Mouse (Mus musculus): ENCODE data around the gene Rnh1. TPM values are rescaled to one million over a fixed set of nuclear protein-coding genes. Genes with fewer than 3 reads are reported as not detected.
A peak's percentile ranks its signal among the peaks of the same experiment; 100 is the strongest.

Rnh1 gene
- total RNA-seq, 4 experiments from 2014 or later: 37.5 to 49.4 (median 42.2) TPM

DNA sequence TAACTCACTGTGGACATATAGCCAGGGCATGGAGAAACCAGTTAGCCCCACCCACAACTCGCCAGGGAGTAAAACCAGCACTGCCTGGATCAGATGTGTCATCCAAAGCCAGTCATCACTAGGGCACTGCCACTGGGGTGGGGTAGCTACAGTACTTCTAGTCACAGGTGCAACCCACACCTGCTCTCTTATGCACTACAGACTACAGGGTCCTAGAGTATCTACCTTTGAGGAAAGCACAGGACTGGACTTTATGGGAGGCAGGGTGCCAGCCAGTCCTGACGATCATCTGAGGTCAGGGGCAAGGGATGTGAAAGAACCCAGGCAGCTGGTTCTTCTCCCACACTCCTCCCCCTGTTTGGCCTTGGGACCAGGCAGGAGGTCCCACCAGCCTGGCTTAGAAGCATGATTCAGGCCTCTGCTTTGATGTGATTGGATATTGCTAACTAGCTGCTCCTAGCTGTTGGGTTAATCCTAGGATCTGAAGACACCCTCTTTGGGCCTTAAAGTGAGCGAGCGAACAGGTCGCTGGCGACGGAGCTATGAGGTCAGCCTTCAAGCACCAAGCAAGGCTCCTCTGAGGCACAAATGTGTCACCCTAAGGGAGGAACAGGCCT, 4.6 kb downstream of the Rnh1 start:
- DNase-seq (ENCODE audit: low spot score in 2 of 2): no peak

DNA sequence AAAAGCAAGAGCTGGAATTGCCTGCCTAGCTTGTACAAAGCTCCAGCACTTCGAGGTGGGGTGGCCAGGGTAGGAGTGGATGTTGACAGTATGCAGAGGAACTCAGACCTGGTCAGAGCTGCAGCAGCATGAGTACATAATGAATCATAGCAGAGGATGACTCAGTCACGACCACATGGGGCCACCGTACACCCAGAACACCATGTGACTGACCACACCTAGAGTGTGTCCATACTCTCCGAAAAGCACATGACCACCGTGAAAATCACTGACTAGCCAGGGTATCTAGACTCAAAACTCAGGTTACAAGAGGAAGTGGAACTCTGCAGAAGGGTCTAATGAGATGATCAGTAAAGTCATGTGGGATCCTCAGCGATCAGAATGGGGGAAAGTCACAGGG, 7.8 kb downstream of the Rnh1 start:
- DNase-seq (ENCODE audit: low spot score in 2 of 2): no peak

DNA sequence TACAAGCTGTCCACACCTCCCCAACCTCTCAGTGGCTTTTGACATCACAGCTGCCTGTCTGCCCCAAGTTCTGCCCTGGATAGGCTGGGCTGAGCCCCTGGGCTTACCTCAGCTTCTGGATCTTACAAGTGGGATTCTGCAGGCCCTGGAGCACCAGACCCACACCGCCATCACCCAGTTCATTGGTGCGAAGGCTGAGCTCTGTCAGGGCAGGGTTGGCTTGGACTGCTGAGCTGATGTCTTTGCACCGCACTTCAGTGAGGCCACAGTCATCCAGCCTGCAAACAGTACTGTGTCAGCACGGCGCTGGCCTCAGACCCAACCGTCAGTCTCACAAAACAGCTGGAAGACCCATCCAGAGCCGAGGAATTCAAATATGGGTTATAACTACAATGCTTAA, 8.3 kb downstream of the Rnh1 start:
- DNase-seq (ENCODE audit: low spot score in 2 of 2): no peak

DNA sequence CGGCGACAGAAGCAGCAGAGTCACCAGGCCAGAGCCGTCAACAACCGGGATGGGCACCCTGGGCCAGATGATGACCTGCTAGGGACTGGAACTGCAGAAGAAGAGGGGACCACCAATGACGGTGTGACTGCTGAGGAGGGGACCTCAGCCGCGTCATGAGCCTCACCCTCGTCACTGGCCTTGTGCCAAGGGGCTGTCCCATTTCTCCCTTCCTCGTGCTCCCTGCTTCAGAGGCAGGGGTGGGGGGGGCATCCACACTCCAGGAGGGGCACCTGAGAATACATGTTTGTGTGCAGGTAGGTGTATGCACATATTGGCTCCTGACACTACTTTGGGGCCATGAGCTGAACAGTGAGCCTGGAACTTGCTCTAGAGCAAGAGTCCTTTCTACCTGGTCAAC, 17.3 kb downstream of the Rnh1 start:
- DNase-seq (ENCODE audit: low spot score in 2 of 2): no peak

DNA sequence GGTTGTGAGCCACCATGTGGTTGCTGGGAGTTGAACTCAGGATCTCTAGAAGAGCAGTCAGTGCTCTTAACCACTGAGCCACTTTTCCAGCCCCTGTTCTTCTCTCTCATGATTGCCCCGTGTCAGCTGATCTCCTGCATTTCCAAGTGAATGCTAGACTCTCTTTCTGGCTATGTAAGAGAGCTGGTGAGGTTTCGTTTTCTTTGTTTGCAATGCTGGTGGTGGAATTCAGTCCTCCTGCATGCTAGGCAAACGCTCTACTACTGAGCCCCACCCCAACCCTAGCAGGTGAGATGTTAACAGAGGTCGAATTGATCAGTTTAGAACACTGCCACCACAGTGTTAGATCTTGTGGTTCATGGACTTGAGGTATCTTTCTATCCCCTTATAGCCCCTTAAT, 24.0 kb downstream of the Rnh1 start:
- DNase-seq (ENCODE audit: low spot score in 2 of 2): no peak

DNA sequence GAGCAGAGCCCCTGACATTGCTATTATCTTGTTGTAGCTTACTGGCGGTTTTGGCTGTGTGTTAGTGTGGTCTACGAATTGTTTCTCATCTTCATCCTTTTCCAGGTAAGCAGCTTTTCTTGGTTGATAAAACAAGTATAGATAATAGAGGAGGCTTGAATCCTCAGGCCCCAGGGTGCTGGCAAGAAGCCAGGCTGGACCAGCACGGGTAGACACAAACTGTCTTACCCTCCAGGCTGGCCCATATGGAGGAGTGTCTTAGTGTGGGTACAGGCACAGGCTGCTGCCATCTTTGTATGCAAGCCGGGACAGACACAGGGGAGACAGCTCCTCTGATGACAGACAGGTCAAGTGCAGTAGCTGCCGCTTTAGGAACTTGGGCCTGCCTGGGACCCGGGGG, 25.6 kb downstream of the Rnh1 start:
- no peak for DNase-seq (ENCODE audit: low spot score in 2 of 2)

DNA sequence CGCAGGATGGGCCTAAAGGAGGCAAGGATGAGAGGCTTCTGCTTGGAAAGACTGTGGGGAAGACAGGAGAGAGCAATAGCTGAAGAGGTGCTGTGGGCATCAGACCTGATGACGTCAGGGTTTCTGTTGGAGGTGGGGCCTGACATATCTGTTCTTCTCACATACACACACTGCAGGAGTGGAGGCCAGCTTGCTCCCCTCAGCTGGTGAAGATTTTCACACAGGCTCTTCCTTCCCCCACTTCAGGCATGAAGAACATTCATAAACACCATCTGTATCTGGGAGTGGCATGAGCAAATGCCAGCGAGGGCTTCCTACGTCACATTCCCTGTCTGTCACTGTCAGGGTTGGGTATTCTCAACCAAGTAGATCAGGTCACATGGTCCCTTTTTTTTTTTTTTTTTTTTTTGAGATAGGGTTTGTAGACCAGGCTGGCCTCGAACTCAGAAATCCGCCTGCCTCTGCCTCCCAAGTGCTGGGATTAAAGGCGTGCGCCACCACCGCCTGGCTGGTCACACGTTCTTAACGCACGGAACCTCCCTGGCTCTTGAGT, 26.5 kb downstream of the Rnh1 start:
- no peak for DNase-seq (ENCODE audit: low spot score in 2 of 2)

DNA sequence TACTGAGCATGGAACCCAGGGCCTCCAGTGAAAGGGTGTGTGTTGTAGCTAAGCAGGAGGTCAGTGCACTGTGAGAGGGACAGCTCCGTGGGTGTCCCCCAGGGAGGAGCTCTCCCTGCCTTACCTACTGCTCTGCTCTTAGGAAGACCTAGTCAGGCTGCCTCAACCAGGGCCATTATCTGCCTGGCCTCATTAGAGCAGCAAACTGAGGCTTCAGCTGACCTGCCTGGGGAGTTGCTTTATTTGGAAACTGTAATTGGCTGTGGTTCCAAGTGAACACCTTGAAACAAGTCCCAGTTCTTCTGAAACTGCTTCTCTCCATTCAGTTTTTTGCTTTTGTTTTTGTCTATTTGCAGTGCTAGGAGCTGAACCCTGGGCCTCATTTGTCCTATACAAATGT, 27.3 kb downstream of the Rnh1 start:
- no peak for DNase-seq (ENCODE audit: low spot score in 2 of 2)

DNA sequence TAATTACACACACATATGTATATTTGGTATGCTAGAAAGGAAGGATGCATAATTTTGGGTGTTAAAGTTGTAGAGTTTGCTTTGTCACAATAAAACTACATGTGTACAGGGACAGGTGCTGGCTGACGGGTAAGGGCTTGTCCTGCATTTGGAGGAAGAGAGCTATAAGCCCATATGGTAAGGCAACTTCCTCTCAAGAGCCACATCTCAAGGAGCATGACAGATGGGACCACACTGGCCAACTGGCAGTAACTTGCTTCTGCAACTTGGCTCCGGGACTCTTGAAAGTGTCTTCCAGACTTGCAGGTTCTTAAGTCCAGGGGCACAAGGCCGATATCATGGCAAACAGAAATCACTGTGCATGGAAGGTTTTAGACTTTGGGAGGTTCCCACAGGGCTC, 28.0 kb downstream of the Rnh1 start:
- no peak for DNase-seq (ENCODE audit: low spot score in 2 of 2)

DNA sequence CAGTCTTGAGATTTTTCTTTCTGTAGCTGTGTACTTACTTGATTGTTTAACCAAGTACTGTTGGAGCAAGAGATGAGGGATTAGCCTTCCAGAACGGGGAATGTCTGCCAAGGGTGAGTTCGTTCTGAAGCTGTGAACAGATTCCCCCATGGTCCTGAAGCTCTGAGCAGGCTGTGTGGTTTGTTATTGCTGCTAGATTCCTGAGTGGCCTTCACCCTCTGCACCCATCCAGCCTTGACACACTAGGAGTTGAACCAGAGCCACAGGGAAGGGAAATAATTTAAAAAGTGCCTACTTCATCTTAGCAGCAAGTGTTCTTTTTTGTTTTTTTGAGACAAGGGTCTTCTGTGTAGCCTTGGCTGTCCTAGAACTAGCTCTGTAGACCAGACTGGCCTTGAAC, 28.8 kb downstream of the Rnh1 start:
- no peak for DNase-seq (ENCODE audit: low spot score in 2 of 2)

DNA sequence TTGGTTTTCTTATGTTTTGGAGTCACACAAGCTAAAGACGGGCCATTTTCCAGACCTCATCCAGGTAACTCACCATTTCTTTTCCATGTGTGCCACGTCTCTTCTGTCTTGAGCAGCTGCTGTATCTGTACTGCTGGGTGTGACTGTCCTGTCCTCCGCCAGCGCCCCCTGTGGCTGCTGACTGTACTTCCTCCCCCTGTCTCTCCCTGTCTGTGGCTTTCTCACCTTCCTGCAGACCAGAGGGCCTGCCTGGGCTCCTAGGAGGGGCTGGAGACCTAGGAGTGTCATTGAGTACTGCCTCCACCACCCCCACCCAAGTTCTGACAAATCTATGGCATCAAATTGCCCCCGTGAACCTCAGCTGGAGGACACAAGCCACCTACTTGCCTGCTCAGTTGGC, 29.5 kb downstream of the Rnh1 start:
- DNase-seq (ENCODE audit: low spot score in 2 of 2): no peak

DNA sequence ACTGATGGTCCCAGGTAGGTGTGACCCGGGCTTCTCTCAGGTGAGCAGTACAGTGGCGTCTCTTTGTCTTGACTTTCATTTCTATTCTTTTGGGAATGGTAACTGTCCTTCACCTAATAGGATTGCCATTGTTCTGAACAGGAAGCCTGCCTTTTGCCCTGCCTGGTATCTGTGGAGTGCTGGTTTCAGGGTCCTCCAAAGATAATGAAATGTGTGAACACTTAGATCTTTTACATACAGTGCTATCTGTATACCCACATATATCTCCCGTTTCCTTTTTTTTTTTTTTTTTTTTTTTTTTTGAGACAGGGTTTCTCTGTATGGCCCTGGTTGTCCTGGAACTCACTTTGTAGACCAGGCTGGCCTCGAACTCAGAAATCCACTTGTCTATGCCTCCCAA, 31.3 kb downstream of the Rnh1 start:
- DNase-seq (ENCODE audit: low spot score in 2 of 2): no peak

DNA sequence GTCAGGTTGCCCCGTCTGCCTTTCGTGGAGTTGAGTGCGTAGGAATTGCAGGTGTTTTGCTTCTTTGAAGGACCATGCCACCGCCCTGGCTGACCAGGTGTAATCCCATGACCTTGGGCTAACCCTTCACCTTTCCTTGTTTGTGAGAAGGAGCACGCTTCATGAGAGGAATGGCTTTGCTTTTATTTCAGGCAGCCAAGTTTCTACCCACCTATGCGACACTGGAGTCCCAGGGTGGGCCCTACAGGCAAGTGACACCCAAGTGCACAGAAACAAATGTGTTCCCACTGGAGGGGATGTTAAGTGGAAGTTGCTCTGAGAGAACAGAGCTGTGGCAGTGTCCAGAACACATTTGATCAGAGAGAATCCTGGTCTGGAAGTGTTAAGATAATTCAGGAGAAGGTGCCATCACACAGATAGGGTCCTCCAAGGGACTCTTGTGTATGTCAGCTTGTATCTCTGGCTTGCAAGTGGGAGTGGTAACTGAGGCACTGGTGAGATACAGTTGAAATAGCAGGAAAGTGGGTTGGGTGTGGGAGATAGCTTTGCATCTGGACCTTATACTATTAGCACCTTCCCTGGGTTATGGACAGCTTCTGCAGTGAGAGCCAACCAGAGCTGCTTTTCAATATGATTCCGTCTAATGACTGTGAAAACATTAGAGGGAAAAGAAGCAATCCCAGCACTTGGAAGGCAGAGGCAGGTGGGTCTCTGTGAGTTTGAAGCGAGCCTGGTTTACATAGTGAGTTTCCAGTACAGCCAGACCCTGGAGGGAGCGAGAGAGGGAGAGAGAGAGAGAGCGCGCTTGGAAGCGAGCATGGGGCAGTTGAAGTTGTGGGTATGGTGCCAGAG, 40.5 kb downstream of the Rnh1 start:
- no peak for DNase-seq (ENCODE audit: low spot score in 2 of 2)

DNA sequence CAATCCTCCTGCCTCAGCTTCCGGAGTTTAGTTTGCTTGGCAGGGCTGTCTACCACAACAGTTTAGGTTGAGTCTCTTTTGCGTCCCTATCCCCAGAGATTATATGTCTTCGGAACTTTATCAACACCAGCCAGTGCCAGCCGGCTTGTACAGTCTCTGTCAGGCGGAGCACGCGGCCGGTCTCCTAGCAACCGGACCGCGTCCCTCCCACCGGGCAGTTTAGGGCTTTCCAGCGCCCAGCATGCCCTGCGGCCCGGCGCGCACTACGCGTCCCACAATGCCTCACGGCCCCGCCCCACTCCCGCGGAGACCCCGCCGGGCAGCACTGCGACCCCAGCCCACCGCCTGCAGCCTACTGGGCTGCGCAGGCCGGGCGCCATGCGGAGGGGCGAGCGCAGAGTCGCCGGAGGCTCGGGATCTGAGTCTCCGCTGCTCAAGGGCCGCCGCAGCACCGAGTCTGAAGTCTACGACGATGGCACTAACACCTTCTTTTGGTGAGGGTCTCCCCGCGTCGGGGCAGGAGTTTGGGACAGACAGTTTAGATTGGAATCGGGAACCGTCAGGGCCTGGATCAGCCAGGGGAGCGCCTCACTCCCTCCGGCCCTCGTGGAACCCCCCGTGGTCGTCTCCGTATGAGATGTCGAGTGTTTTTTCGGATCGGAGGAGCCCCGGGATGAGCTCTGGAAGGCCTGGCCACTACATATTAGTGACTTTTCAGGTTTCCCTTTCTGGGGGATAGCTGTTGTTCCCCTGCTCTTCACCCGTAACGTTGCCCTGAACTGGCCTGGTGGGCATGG, 41.4 kb downstream of the Rnh1 start:
- peak; percentile 84 to 89 for DNase-seq (ENCODE audit: low spot score in 2 of 2)

DNA sequence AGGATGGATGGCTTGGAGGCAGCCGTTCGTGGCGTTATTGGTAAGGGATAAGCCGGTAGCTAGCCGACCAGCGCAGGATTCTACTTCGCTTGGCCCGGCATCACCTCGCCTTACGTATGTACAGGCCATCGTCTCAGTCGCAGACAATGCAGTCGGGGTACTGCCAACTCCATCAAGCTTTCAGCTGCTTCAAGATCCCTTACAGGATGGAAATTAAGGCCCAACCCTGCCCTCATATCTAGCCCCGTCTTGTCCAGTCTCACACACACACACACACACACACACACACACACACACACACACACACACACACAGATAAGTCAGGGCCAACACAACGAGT, 49.2 kb downstream of the Rnh1 start:
- DNase-seq (ENCODE audit: low spot score in 2 of 2): no peak

DNA sequence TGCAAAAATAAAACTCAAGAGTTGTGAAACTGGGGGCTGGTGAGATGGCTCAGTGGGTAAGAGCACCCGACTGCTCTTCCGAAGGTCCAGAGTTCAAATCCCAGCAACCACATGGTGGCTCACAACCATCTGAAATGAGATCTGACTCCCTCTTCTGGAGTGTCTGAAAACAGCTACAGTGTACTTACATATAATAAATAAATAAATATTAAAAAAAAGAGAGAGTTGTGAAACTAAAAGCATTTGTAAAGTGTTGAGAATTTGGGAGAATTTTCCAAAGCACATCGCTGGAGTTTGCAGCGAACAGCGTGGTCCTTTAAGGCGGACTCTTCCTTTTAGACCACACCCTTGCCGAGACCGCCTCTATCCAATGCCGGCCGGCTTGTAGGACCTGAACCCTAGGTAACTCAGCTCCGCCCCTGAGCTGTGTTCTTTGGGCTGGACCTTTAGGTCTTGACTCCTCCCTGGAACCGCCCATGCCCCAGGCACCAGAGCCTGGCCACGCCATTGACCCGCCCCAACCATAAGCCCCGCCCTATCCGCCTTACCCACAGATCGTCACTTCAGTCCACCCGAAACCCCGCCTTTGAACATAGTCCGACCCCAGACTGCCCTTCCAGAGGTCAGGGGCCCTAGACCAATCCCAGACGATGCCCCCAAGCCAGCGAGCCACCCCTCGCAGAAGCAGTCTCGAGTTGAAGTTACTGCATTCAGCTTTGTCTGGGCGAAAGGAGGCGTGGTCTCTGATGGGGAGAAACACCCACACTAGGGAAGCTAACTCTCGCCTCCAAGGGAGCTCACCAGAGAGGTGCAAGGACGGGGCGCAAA, 49.8 kb downstream of the Rnh1 start:
- peak; percentile 82 to 86 for DNase-seq (ENCODE audit: low spot score in 2 of 2)

DNA sequence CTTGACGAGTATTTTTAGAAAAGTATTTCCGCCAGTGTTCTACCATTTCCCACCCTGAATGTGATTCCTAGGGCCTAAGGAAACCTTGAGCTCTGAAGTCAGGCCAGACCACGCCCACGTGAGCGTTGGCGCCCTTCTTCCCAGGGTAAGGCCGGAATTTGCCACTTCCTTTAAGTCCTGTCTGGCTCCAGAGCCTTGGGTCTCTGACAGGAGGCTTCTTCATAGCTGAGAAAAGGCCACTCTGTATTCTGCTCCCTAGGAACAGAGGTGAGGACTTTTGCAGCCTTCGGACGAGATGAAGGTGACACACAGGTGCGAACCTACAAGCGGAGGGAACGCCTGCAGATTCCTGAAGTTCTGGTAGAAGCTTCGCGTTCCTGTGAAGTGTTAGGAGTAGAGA, 50.4 kb downstream of the Rnh1 start, which contains the start of gene Ptdss2:
Gene Ptdss2 (plus strand): TSS at position 138 of the 400 bp plus-strand sequence.
- DNase-seq (ENCODE audit: low spot score in 2 of 2): no peak

DNA sequence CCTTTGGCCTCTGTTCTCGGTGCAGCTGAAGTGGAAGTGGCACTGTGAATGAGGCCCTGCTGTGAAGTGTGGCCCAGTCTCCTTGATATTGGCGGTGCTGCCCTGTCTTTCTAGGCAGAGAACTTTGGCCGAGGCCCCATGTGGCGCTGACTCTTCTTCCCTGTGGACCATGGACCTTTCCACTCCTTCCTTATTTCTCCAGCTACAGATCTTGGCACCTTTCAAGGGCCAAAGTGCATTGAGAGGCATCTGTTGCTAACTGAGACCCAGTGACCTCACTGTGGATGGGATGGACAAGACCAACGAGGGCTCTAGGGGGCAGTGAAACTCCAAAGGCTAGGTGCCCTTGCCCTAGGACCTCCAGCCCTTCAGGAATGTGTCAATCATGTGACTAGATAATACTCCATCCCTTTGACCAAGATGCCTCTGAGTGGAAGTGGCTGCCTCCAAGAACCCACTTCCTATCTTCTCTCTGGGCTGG, 51.6 kb downstream of the Rnh1 start:
- DNase-seq (ENCODE audit: low spot score in 2 of 2): no peak

DNA sequence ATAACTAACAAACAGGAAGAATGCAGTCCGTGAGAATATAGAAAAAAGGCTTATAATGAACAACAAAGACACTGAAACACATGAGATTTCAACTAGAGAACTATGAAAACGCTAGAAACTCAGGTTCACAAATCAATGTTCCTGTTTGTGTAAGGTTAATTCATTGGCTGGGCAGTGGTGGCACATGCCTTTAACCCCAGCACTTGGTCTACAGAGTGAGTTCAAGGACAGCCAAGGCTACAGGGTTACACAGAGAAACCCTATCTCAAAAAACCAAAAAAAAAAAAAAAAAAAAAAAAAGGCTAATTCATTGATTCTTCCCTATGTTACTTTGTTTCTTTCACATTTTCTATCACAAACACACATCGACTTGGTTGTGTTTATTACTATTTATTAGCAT, 52.1 kb downstream of the Rnh1 start:
- no peak for DNase-seq (ENCODE audit: low spot score in 2 of 2)

DNA sequence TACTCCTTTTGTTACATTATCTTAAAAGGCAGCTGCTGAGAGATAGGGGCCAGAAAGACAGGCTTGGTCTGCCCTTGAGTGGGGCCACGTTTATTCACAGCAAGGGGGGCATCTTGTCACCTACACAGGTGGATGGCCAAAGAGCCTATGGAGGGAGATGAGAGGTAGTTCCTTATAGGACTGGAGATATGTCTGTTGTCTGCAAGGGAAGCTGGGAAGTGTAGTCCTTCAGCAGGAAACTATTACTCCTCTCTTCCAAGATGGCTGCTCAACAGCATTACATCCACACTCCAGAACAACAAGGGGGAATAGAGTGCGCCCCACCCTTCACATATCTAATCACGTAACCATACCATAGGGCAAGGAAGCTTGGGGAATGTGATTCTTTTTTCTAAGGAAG, 53.2 kb downstream of the Rnh1 start:
- DNase-seq (ENCODE audit: low spot score in 2 of 2): no peak

DNA sequence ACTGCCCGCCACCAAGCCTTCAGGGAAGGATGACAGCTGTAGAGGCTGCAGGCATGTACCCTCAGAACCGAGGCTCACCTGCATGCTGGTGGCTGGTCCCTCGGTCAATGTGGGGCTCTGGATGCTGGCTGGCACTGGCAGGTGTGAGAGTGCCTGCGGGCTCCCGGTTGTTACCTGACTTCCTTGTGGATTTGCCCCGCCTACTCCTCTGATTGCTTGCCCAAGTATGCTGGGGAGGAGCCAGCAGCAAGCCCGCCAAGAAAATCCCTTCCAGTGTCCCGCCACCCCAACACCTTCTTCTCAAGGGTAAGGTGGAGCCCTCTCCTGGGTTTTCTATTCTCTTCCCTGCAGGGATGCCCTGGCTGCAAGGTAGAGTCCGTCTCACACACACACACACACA, 55.0 kb downstream of the Rnh1 start, which contains the start of gene Ano9:
Gene Ano9 (minus strand): TSS at position 171 of the 400 bp plus-strand sequence.
- DNase-seq (ENCODE audit: low spot score in 2 of 2): no peak

All from layer of hippocampus, adult 8-10 months (tissue).